Mouse (Mus musculus): Measurements from ENCODE around the gene Btbd35f19.
"Not testable (repeated sequence)": the region's sequence is repeated elsewhere in the genome, so short reads cannot be mapped to it uniquely, and the experiment has no call there.

Gene Btbd35f19

GRCm38 (mm10) chrX:31383818-31384217, at the start of gene Btbd35f19:
Gene Btbd35f19 (minus strand): TSS chrX:31383918.
- DNase-seq, result not testable (repeated sequence)

- not testable (repeated sequence) for DNase-seq
These were observed 41.8 kb downstream of the Btbd35f19 start for GRCm38 (mm10) chrX:31341924-31342323.

GRCm38 (mm10) chrX:31336154-31336553, 47.6 kb downstream of the Btbd35f19 start, which contains the start of gene Btbd35f26:
Gene Btbd35f26 (plus strand): TSS chrX:31336454.
- DNase-seq, result not testable (repeated sequence)
